In the genomic region with DNA sequence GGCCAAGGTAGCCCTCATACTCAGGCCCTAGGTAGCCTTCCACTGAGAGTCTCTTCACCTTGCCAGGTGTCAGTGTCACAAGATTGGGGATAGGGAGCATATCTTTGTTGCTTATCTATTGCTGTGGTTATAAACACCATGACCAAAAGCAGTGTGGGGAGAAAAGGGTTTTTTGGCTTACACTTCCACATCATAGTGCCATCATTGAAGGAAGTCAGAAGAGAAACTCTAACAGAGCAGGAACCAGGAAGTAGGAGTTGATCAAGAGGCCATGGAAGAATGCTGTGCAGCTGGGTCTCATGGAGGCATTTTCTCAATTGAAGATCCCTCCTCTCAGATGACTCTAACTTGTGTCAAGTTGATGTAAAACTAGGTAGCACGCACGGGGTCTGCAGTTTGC, we compare ENCODE assay signal across 23 mouse cellular contexts.
"Had no signal": no experiment of that assay in that cellular context is flagged by ENCODE, and none has a peak within 500 bp of the region (broad histone marks: within the 10 kb centered on the region; RNA-seq: fewer than 3 reads in every experiment).

No protein-coding gene starts in this region.

- H3K27me3 ChIP-seq: heart, embryonic 13.5 days; heart, embryonic 15.5 days; hindbrain, embryonic 13.5 days; hindbrain, embryonic 15.5 days; kidney, embryonic 15.5 days; limb, embryonic 13.5 days; limb, embryonic 15.5 days had no signal

- H3K27ac ChIP-seq: gastrocnemius, adult 2 months; heart, embryonic 10.5 days; heart, embryonic 13.5 days; heart, embryonic 15.5 days; hindbrain, embryonic 13.5 days; hindbrain, embryonic 15.5 days; hindbrain, postnatal 0 days; kidney, embryonic 15.5 days; kidney, postnatal 0 days; layer of hippocampus, adult 2 months; limb, embryonic 13.5 days; limb, embryonic 15.5 days had no signal

- ATAC-seq: hindbrain, postnatal 0 days had no signal

- H3K4me1 ChIP-seq: heart, embryonic 10.5 days; heart, embryonic 13.5 days; heart, embryonic 15.5 days; hindbrain, embryonic 13.5 days; hindbrain, embryonic 15.5 days; kidney, embryonic 15.5 days; limb, embryonic 13.5 days; limb, embryonic 15.5 days had no signal

- H3K4me2 ChIP-seq: heart, embryonic 13.5 days; heart, embryonic 15.5 days; hindbrain, embryonic 13.5 days; hindbrain, embryonic 15.5 days; kidney, embryonic 15.5 days; limb, embryonic 13.5 days; limb, embryonic 15.5 days had no signal

- DNase-seq: gastrocnemius, adult 2 months; gastrocnemius, postnatal 10 days; gastrocnemius, postnatal 25 days; heart, adult 18-20 months; heart, postnatal 14 days; heart, postnatal 36 days; kidney, adult 11 months; kidney, adult 2 months; kidney, adult 9 months; kidney, postnatal 25 days; kidney, postnatal 4 days; left cerebral cortex, postnatal 4 days had no signal

- H3K4me3 ChIP-seq: gastrocnemius, adult 2 months; heart, embryonic 10.5 days; heart, embryonic 13.5 days; heart, embryonic 15.5 days; hindbrain, embryonic 13.5 days; hindbrain, embryonic 15.5 days; kidney, embryonic 15.5 days; layer of hippocampus, adult 2 months; limb, embryonic 13.5 days; limb, embryonic 15.5 days had no signal

- H3K9ac ChIP-seq: heart, embryonic 13.5 days; heart, embryonic 15.5 days; hindbrain, embryonic 13.5 days; hindbrain, embryonic 15.5 days; kidney, embryonic 15.5 days; limb, embryonic 13.5 days; limb, embryonic 15.5 days had no signal

- H3K9me3 ChIP-seq: heart, embryonic 10.5 days; heart, embryonic 13.5 days; heart, embryonic 15.5 days; hindbrain, embryonic 13.5 days; hindbrain, embryonic 15.5 days; kidney, embryonic 15.5 days; limb, embryonic 13.5 days; limb, embryonic 15.5 days had no signal
